In the genomic region with DNA sequence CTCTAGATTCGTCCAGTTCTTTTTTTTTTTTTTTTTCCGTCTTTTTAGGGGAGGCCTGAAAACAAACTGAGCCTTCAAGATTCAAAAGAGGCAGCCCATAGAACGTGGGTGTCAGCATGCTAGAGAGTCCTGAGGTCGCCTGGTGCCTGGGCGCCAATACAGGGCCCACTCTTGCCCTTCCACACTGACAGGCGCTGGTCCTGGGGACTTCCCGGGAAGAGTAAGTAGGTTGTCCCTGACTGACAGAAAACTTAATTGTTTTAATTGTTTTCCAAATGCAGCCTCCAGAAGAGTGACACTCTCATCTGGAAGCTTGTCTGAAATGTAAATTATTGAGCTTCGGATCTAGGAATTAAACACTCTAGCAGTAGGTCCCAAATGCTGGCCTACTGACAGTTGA, we compare ENCODE assay signal across 10 mouse cellular contexts.
A peak's percentile ranks its signal among the peaks of the same experiment; 100 is the strongest.
DNase-seq lines count a peak whose midpoint lies in the region; ATAC-seq lines count a peak whose summit lies in the region.
"Had no signal": no experiment of that assay in that cellular context is flagged by ENCODE, and none has a peak within 500 bp of the region (broad histone marks: within the 10 kb centered on the region; RNA-seq: fewer than 3 reads in every experiment).

No protein-coding gene starts in this region.

- no peak overlapping the region for H3K27ac ChIP-seq in hindbrain, embryonic 14.5 days
- no peak overlapping the region for H3K27ac ChIP-seq in hindbrain, embryonic 10.5 days
- H3K27ac ChIP-seq in neural tube, embryonic 11.5 days (ENCODE audit: low read depth, low read length): no peak overlapping the region
- H3K27ac ChIP-seq in kidney, embryonic 14.5 days (ENCODE audit: low read depth, low read length): no peak overlapping the region
- H3K27ac ChIP-seq: lung, embryonic 15.5 days had no signal

- no peak overlapping the region; the same call in 1 of the 2 replicates for H3K9ac ChIP-seq in hindbrain, embryonic 14.5 days
- H3K9ac ChIP-seq in neural tube, embryonic 11.5 days (ENCODE audit: low read length): no peak overlapping the region
- no peak overlapping the region for H3K9ac ChIP-seq in kidney, embryonic 14.5 days (ENCODE audit: low read depth, low read length)

- WGBS in hindbrain, embryonic 14.5 days: 25% methylated on average over 8 of the region's 8 CpGs
- WGBS in hindbrain, embryonic 10.5 days: 24% methylated on average over 8 of the region's 8 CpGs
- WGBS in neural tube, embryonic 11.5 days: 23% methylated on average over 8 of the region's 8 CpGs
- WGBS in kidney, embryonic 14.5 days: 35% methylated on average over 8 of the region's 8 CpGs

- H3K4me2 ChIP-seq in hindbrain, embryonic 14.5 days (replicated peaks): peak overlapping the region; percentile 59
- no peak overlapping the region for H3K4me2 ChIP-seq in neural tube, embryonic 11.5 days (ENCODE audit: low read depth)
- H3K4me2 ChIP-seq in kidney, embryonic 14.5 days (replicated peaks; ENCODE audit: low read depth, low read length): no peak overlapping the region

- no peak for DNase-seq in cerebellum, postnatal 4 days (ENCODE audit: low spot score in 2 of 2)
- no peak for DNase-seq in hindbrain, embryonic 14.5 days (ENCODE audit: low spot score)
- no peak for DNase-seq in hindbrain, embryonic 10.5 days (ENCODE audit: low spot score)
- DNase-seq in neural tube, embryonic 11.5 days (ENCODE audit: low spot score): no peak
- DNase-seq in neural tube, embryonic 10.5 days (ENCODE audit: extremely low spot score, low spot score): no peak
- DNase-seq in right cerebral cortex, postnatal 10 days (ENCODE audit: low spot score in 2 of 2): no peak
- DNase-seq: layer of hippocampus, adult 9-11 months had no signal

- peak; percentile 40; the same call in 1 of the 2 replicates for ATAC-seq in cerebellum, adult (ENCODE audit: insufficient number of reproducible peaks, low FRiP score, low TSS enrichment)
- ATAC-seq in hindbrain, embryonic 14.5 days (ENCODE audit: low FRiP score): no peak
- ATAC-seq in neural tube, embryonic 11.5 days (ENCODE audit: insufficient read depth, low FRiP score, low TSS enrichment): peak; percentile 18; the same call in 1 of the 2 replicates
- no peak for ATAC-seq in kidney, embryonic 14.5 days (ENCODE audit: low FRiP score, low TSS enrichment)

- 0 out of 2 replicates have a peak, but pooled peaks cover 4% of the 10 kb centered on the region for H3K4me1 ChIP-seq in hindbrain, embryonic 14.5 days (replicated peaks; ENCODE audit: control insufficient read depth, insufficient read depth, low read length)
- H3K4me1 ChIP-seq in hindbrain, embryonic 10.5 days (replicated peaks): peaks cover 13% of the 10 kb centered on the region
- no peaks in the 10 kb centered on the region for H3K4me1 ChIP-seq in neural tube, embryonic 11.5 days (ENCODE audit: control insufficient read depth, insufficient read depth, low read length)
- H3K4me1 ChIP-seq in kidney, embryonic 14.5 days (ENCODE audit: control insufficient read depth, insufficient read depth, low read length): no peaks in the 10 kb centered on the region
- H3K4me1 ChIP-seq: lung, embryonic 15.5 days had no signal

- no peaks in the 10 kb centered on the region for H3K36me3 ChIP-seq in hindbrain, embryonic 14.5 days (replicated peaks; ENCODE audit: control insufficient read depth, insufficient read depth)
- H3K36me3 ChIP-seq in hindbrain, embryonic 10.5 days: no peaks in the 10 kb centered on the region
- no peaks in the 10 kb centered on the region for H3K36me3 ChIP-seq in neural tube, embryonic 11.5 days (ENCODE audit: control insufficient read depth, insufficient read depth, low read length)
- no peaks in the 10 kb centered on the region for H3K36me3 ChIP-seq in kidney, embryonic 14.5 days (ENCODE audit: control insufficient read depth, insufficient read depth, low read length)
- H3K36me3 ChIP-seq: lung, embryonic 15.5 days had no signal

- no peaks in the 10 kb centered on the region for H3K9me3 ChIP-seq in hindbrain, embryonic 14.5 days (ENCODE audit: control insufficient read depth, low read length)
- no peaks in the 10 kb centered on the region for H3K9me3 ChIP-seq in hindbrain, embryonic 10.5 days
- no peaks in the 10 kb centered on the region for H3K9me3 ChIP-seq in neural tube, embryonic 11.5 days (ENCODE audit: control insufficient read depth, low read length)
- H3K9me3 ChIP-seq in kidney, embryonic 14.5 days (ENCODE audit: control insufficient read depth, low read length): no peaks in the 10 kb centered on the region
- H3K9me3 ChIP-seq: lung, embryonic 15.5 days had no signal

- H3K27me3 ChIP-seq in hindbrain, embryonic 14.5 days (ENCODE audit: control insufficient read depth, insufficient read depth, low read length): no peaks in the 10 kb centered on the region
- H3K27me3 ChIP-seq in hindbrain, embryonic 10.5 days (ENCODE audit: insufficient read depth, poor library complexity, severe bottlenecking): no peaks in the 10 kb centered on the region
- H3K27me3 ChIP-seq in neural tube, embryonic 11.5 days (ENCODE audit: control insufficient read depth, insufficient read depth, low read length): no peaks in the 10 kb centered on the region
- H3K27me3 ChIP-seq in kidney, embryonic 14.5 days (ENCODE audit: control insufficient read depth, insufficient read depth, low read length): no peaks in the 10 kb centered on the region
- H3K27me3 ChIP-seq: lung, embryonic 15.5 days had no signal

- H3K4me3 ChIP-seq in hindbrain, embryonic 14.5 days (replicated peaks; ENCODE audit: low read length): no peak overlapping the region
- no peak overlapping the region for H3K4me3 ChIP-seq in hindbrain, embryonic 10.5 days
- H3K4me3 ChIP-seq in neural tube, embryonic 11.5 days (ENCODE audit: low read depth, low read length): no peak overlapping the region
- no peak overlapping the region for H3K4me3 ChIP-seq in kidney, embryonic 14.5 days (ENCODE audit: low read length)

Comparison
In these comparisons a context has a peak if more than half of its experiments do, and no peak if none do; other contexts are left out.
1. ATAC-seq: peak in cerebellum, adult (single experiment) and neural tube, embryonic 11.5 days (single experiment); none in hindbrain, embryonic 14.5 days (single experiment) and kidney, embryonic 14.5 days (single experiment).